Mouse (Mus musculus) hindbrain, embryonic 12.5 days (tissue): ENCODE data around the gene Igfbp1. TPM values are rescaled to one million over a fixed set of nuclear protein-coding genes. Genes with fewer than 3 reads are reported as not detected.

Source experiments
- ATAC-seq: fragments of 200-750 bp; cut with Nextera tagmentation; 2 replicates; pipeline ENCODE4 v1.8.0; 2017; ENCODE audit warnings: moderate TSS enrichment; ENCODE audit not compliant: low FRiP score
- H3K27ac ChIP-seq: fragments of 300-500 bp; sonication (generic); 2 replicates; pipeline ENCODE4 v1.5.1; 2016; ENCODE audit warnings: mild to moderate bottlenecking
- H3K27me3 ChIP-seq: fragments of 300-500 bp; sonication (generic); 2 replicates; pipeline ENCODE4 v1.6.1; 2016; ENCODE audit warnings: mild to moderate bottlenecking
- H3K36me3 ChIP-seq: fragments of 300-500 bp; sonication (generic); 2 replicates; pipeline ENCODE4 v1.6.1; 2016; ENCODE audit warnings: mild to moderate bottlenecking
- H3K4me1 ChIP-seq: fragments of 300-500 bp; sonication (generic); 2 replicates; pipeline ENCODE4 v1.6.1; 2016
- H3K4me2 ChIP-seq: fragments of 300-500 bp; sonication (generic); replicated peaks from 2 replicates; pipeline ENCODE4 v1.6.1; 2016; ENCODE audit warnings: mild to moderate bottlenecking
- H3K4me3 ChIP-seq: fragments of 300-500 bp; sonication (generic); 2 replicates; pipeline ENCODE4 v1.5.1; 2016; ENCODE audit warnings: mild to moderate bottlenecking
- H3K9ac ChIP-seq: fragments of 300-500 bp; sonication (generic); 2 replicates; pipeline ENCODE4 v1.6.1; 2016; ENCODE audit warnings: mild to moderate bottlenecking, moderate library complexity
- H3K9me3 ChIP-seq: fragments of 300-500 bp; sonication (generic); replicated peaks from 2 replicates; pipeline ENCODE4 v1.6.1; 2016; ENCODE audit warnings: mild to moderate bottlenecking
- WGBS: fragments of 180-500 bp; shearing (Covaris S2); methylation state at CpG from one replicate; pipeline ENCODE4 v1.1.7; 2016; 5-methylcytosine and 5-hydroxymethylcytosine counted together
- polyA plus RNA-seq: library from polyadenylated mRNA; unstranded; fragments of >200 nt; fragmentation: Nextera tagmentation; extraction: Ambion mirVana; gene quantifications from 2 replicates; pipeline ENCODE4 v1.2.1, GENCODE M21; 2016

Gene Igfbp1
- 0.18 and 0.50 TPM in 2 replicates for polyA plus RNA-seq

DNA sequence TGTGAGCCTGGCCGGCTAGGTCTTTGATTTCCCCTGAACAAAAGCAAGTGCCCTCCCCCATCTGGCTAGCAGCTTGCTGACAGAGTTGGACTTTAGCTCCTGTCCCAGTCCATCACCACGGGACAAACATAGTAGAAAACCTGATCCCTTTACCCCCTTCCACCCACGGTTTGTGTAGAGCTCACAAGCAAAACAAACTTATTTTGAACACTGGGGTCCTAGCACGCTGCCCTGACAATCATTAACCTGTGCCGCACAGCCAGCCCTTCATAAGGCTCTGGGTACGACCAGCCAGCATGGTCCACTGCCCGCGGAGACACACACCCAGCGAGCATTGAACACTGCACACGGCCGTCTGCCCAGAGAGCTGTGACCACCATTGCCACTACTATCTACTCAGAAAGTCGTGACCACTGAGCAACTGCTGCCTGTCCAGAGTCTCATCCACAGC lies at the start of gene Igfbp1:
Gene Igfbp1 (plus strand): TSS at position 292 of the 451 bp plus-strand sequence.
- no peaks in the 10 kb centered on the region for H3K27me3 ChIP-seq
- WGBS, result 27% methylated on average over 12 of the region's 12 CpGs
- H3K4me1 ChIP-seq, result no peaks in the 10 kb centered on the region
- no peaks in the 10 kb centered on the region for H3K36me3 ChIP-seq
- no peak within 1 kb of the TSS for H3K27ac ChIP-seq
- no peaks in the 10 kb centered on the region; the same call in 1 of the 2 replicates for H3K9me3 ChIP-seq
- H3K9ac ChIP-seq, result no peak within 1 kb of the TSS
- no peak within 1 kb of the TSS for H3K4me3 ChIP-seq
- no peak within 1 kb of the TSS for H3K4me2 ChIP-seq
- ATAC-seq, result no peak

- no peak overlapping the region for H3K27ac ChIP-seq
- H3K4me1 ChIP-seq, result 0 out of 2 replicates have a peak, but pooled peaks cover 3% of the 10 kb centered on the region
- no peak for ATAC-seq
- no peaks in the 10 kb centered on the region for H3K9me3 ChIP-seq
- WGBS, result 86% methylated on average over 7 of the region's 7 CpGs
- H3K27me3 ChIP-seq, result no peaks in the 10 kb centered on the region
- 0 out of 2 replicates have a peak, but pooled peaks cover 3% of the 10 kb centered on the region for H3K36me3 ChIP-seq
- no peak overlapping the region for H3K4me2 ChIP-seq
- no peak overlapping the region for H3K4me3 ChIP-seq
- H3K9ac ChIP-seq, result no peak overlapping the region
These were observed 49.6 kb upstream of the Igfbp1 start for GRCm38 (mm10) chr11:7147945-7148344.

DNA sequence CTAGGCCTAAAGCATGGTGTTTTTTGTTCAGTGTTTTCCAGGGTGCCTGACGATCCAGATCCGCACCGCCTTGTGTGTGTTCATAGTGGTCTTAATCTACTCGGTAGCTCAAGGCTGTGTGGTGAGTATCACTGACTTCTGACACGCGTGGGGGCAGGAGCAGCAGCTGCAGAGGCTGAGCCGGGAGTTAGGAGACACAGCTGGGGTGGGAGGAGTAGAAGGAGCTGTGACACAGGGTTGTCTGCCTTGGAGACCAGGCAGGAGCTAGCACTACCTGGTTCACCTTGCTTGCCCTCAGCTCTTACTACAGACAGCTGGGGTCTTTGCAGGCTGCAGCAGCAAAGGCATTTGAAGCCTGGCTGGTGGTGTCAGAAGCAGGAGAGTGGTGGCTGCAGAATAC lies 48.1 kb upstream of the Igfbp1 start:
- 0 out of 2 replicates have a peak, but pooled peaks cover 3% of the 10 kb centered on the region for H3K4me1 ChIP-seq
- WGBS, result 78% methylated on average over 7 of the region's 7 CpGs
- no peak overlapping the region for H3K27ac ChIP-seq
- 0 out of 2 replicates have a peak, but pooled peaks cover 3% of the 10 kb centered on the region for H3K36me3 ChIP-seq
- H3K9ac ChIP-seq, result no peak overlapping the region
- H3K4me3 ChIP-seq, result no peak overlapping the region
- H3K4me2 ChIP-seq, result no peak overlapping the region
- no peaks in the 10 kb centered on the region for H3K27me3 ChIP-seq
- no peaks in the 10 kb centered on the region for H3K9me3 ChIP-seq
- ATAC-seq, result no peak

- Histone ChIP-seq H3K27me3 (no peaks in the 10 kb centered on the region), H3K4me2 (no peak overlapping the region), H3K4me1 (0 out of 2 replicates have a peak, but pooled peaks cover 3% of the 10 kb centered on the region), H3K9me3 (no peaks in the 10 kb centered on the region), H3K27ac (no peak overlapping the region), H3K9ac (no peak overlapping the region), H3K4me3 (no peak overlapping the region), H3K36me3 (no peaks in the 10 kb centered on the region)
- 93% methylated on average over 8 of the region's 8 CpGs for WGBS
- ATAC-seq, result no peak
These were observed 47.1 kb upstream of the Igfbp1 start for GRCm38 (mm10) chr11:7150511-7150910.

DNA sequence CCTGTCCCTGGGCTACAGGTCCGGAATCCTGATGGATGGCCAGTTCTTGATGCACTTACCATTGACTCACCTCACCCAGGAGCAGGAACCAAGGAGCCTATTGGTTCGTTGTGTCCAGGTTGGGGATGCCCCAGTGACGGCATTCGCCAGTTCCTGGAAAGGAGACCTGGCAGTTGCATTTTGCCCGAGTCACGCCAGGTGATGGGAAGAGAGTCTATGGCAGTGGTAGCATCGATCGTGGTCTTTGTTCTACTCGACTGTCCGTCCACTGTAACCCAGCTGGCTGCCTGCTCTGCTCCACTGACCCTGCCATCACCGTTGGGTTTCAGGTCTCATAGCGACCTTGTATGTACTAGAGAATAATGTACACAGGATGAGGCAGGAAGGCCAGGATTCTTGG lies 45.2 kb upstream of the Igfbp1 start:
- no peaks in the 10 kb centered on the region for H3K27me3 ChIP-seq
- H3K4me1 ChIP-seq, result 0 out of 2 replicates have a peak, but pooled peaks cover 3% of the 10 kb centered on the region
- no peak overlapping the region for H3K27ac ChIP-seq
- H3K9me3 ChIP-seq, result no peaks in the 10 kb centered on the region
- no peak overlapping the region for H3K4me2 ChIP-seq
- no peak for ATAC-seq
- no peak overlapping the region for H3K4me3 ChIP-seq
- H3K36me3 ChIP-seq, result no peaks in the 10 kb centered on the region
- 92% methylated on average over 12 of the region's 12 CpGs for WGBS
- H3K9ac ChIP-seq, result no peak overlapping the region

DNA sequence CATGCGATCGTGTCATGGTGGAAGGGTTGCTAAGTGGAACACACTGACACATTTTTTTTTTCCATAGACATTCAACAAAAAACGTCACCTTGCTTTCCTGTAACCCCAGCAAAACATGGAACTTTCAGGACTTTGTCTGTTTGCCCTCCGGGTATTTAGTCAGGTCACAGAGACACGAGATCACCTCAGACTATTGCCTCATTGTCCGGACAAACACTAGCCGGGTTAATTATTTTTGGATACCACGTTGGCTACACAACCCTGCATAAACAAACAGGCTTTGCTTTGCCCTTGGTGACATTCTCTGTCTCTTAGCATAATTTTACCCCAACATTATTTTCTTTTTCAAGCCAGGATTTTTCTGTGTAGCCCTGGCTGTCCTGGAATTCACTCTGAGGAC lies 44.5 kb upstream of the Igfbp1 start:
- H3K27ac ChIP-seq, result no peak overlapping the region
- H3K4me1 ChIP-seq, result 0 out of 2 replicates have a peak, but pooled peaks cover 3% of the 10 kb centered on the region
- no peak overlapping the region for H3K9ac ChIP-seq
- WGBS, result 83% methylated on average over 8 of the region's 8 CpGs
- no peaks in the 10 kb centered on the region for H3K27me3 ChIP-seq
- no peak overlapping the region for H3K4me2 ChIP-seq
- no peaks in the 10 kb centered on the region for H3K36me3 ChIP-seq
- H3K9me3 ChIP-seq, result no peaks in the 10 kb centered on the region
- H3K4me3 ChIP-seq, result no peak overlapping the region
- ATAC-seq, result no peak

GRCm38 (mm10) chr11:7156427-7156826 lies 41.2 kb upstream of the Igfbp1 start:
- H3K27me3 ChIP-seq, result no peaks in the 10 kb centered on the region
- WGBS, result 66% methylated on average over 4 of the region's 4 CpGs
- no peaks in the 10 kb centered on the region for H3K36me3 ChIP-seq
- ATAC-seq, result no peak
- no peak overlapping the region for H3K4me2 ChIP-seq
- no peak overlapping the region for H3K27ac ChIP-seq
- peaks cover 8% of the 10 kb centered on the region for H3K4me1 ChIP-seq
- H3K4me3 ChIP-seq, result no peak overlapping the region
- no peak overlapping the region for H3K9ac ChIP-seq
- no peaks in the 10 kb centered on the region for H3K9me3 ChIP-seq

DNA sequence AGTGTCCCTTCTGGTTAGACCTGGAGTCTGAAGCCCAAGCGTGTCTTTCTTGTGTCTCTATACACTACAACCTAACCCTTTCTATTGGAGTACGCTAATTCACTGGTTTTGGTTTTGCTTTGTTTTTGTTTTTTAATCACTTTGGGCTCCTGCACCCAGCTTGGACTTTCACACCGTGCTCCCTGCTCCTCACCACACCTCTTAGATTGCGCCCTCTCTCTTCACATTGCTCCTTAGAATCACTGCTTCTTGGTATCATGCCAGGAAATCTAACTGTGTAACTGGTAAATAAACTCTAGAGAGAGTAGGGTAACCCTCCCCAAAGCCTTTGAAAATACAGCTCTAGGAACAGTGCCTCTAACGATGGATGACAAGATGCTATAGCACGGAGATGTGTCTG lies 39.4 kb upstream of the Igfbp1 start:
- WGBS, result 86% methylated on average over 6 of the region's 6 CpGs

GRCm38 (mm10) chr11:7160146-7160545 lies 37.4 kb upstream of the Igfbp1 start:
- Histone ChIP-seq H3K36me3 (no peaks in the 10 kb centered on the region), H3K9ac (no peak overlapping the region), H3K27me3 (no peaks in the 10 kb centered on the region), H3K4me1 (peaks cover 8% of the 10 kb centered on the region), H3K4me3 (no peak overlapping the region), H3K4me2 (no peak overlapping the region), H3K27ac (no peak overlapping the region; the same call in 1 of the 2 replicates), H3K9me3 (no peaks in the 10 kb centered on the region)
- 68% methylated on average over 6 of the region's 6 CpGs for whole genome bisulfite sequencing
- ATAC-seq, result no peak

More for the DNA sequence above, 39.4 kb upstream of the Igfbp1 start:
- Histone ChIP-seq H3K4me1 (peaks cover 8% of the 10 kb centered on the region), H3K27ac (no peak overlapping the region), H3K4me2 (no peak overlapping the region), H3K27me3 (no peaks in the 10 kb centered on the region), H3K9me3 (no peaks in the 10 kb centered on the region), H3K9ac (no peak overlapping the region), H3K4me3 (no peak overlapping the region), H3K36me3 (no peaks in the 10 kb centered on the region)
- ATAC-seq, result no peak

DNA sequence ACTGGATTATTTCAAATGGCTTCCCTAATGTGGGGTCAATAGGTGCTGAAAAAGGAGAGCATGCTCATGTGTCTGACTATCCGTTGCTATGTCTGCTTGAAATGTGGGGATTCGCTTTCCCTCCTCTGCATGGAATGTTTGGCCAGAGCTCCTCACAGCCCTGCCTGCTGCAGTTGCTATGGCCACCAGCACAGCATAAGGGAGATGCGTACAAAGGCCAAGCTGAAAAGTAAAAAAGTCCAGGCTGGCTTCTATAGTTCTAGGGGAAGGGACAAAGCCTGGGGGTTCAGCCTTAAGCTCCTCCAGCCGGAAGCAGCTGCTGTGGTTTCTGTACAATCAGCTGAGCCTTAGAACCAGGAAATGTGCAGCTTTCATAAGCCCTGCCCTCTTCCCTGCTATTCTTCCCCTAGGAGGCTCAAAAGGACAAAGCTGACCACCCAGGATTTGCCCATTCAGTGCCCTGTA lies 36.9 kb upstream of the Igfbp1 start:
- H3K4me1 ChIP-seq, result peaks cover 8% of the 10 kb centered on the region
- H3K4me3 ChIP-seq, result no peak overlapping the region
- ATAC-seq, result peak; percentile 47
- H3K9ac ChIP-seq, result no peak overlapping the region
- peak overlapping the region; percentile 7; the same call in 1 of the 2 replicates for H3K27ac ChIP-seq
- WGBS, result 36% methylated on average over 4 of the region's 4 CpGs
- H3K27me3 ChIP-seq, result no peaks in the 10 kb centered on the region
- H3K36me3 ChIP-seq, result no peaks in the 10 kb centered on the region
- no peak overlapping the region for H3K4me2 ChIP-seq
- H3K9me3 ChIP-seq, result no peaks in the 10 kb centered on the region

DNA sequence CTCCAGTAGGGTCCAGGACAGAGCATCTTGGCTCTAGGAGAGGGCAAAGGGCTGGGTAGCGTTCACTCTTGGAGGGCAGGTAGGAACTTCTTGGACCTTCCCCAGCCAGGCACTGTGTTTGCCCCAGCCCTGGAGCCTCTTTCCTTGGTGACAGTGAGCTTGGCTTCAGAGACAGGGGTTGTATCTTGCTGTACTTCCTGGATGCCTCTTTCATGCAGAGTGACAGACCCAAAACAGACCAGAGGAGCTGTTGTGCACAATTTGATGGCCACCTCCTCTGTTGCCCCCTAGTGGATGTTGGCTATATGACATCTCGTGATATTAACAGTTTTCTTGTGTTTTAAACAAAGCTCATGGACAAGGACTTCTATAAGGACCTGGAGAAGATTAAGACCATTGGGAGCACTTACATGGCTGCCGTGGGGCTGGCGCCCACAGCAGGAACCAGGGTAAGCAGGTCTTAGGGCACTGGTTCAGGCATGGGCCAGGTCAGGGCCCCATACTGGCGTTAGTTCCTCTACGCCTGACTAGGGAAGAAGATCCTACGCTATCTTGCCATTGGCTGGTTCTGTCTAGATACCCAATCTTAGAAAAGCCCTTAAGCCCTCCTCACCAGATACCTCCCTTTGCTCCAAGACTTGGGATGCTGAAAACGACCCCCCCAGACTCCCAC lies 35.9 kb upstream of the Igfbp1 start:
- no peak overlapping the region for H3K27ac ChIP-seq
- H3K9ac ChIP-seq, result no peak overlapping the region
- H3K4me3 ChIP-seq, result no peak overlapping the region
- peaks cover 8% of the 10 kb centered on the region for H3K4me1 ChIP-seq
- H3K36me3 ChIP-seq, result no peaks in the 10 kb centered on the region
- no peak overlapping the region for H3K4me2 ChIP-seq
- ATAC-seq, result 0 out of 2 replicates have a peak, but pooled peaks have one; percentile 33
- no peaks in the 10 kb centered on the region for H3K9me3 ChIP-seq
- WGBS, result 77% methylated on average over 8 of the region's 8 CpGs
- no peaks in the 10 kb centered on the region for H3K27me3 ChIP-seq

DNA sequence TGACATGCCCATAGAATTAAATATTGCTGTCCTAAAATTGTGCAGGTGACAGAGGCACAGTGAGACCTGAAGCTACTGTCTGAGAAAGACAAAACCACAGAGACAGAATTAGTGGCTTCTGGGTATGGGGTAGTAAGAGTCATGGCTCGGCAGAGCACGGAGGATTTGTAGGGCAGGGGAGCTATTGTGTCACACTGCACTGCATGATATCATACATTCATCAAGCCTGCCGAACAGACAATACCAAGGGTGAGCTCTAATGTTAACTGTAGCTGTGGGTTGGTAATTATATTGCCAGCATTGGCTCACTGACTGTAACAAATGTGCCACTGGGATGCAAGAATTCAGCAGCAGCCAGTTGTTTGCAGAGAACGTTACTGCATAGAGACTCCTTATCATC lies 33.2 kb upstream of the Igfbp1 start:
- Histone ChIP-seq H3K4me1 (peaks cover 8% of the 10 kb centered on the region), H3K9me3 (no peaks in the 10 kb centered on the region), H3K27me3 (no peaks in the 10 kb centered on the region), H3K9ac (no peak overlapping the region), H3K4me3 (no peak overlapping the region), H3K36me3 (no peaks in the 10 kb centered on the region), H3K4me2 (no peak overlapping the region), H3K27ac (no peak overlapping the region)
- WGBS, result 44% methylated on average over 4 of the region's 4 CpGs
- 0 out of 2 replicates have a peak, but pooled peaks have one; percentile 18 for ATAC-seq

GRCm38 (mm10) chr11:7169645-7170044 lies 27.9 kb upstream of the Igfbp1 start:
- H3K9ac ChIP-seq, result no peak overlapping the region
- no peak for ATAC-seq
- H3K4me2 ChIP-seq, result no peak overlapping the region
- 100% methylated on average over 1 of the region's 1 CpGs for WGBS
- no peak overlapping the region for H3K4me3 ChIP-seq
- H3K9me3 ChIP-seq, result no peaks in the 10 kb centered on the region
- H3K27me3 ChIP-seq, result no peaks in the 10 kb centered on the region
- H3K36me3 ChIP-seq, result no peaks in the 10 kb centered on the region
- no peak overlapping the region for H3K27ac ChIP-seq
- no peaks in the 10 kb centered on the region for H3K4me1 ChIP-seq
